Mouse (Mus musculus) gastrocnemius, adult 8-10 months (tissue): ENCODE data around the gene Poc5. TPM values are rescaled to one million over a fixed set of nuclear protein-coding genes. Genes with fewer than 3 reads are reported as not detected.

Source experiments
- microRNA-seq: library from miRNA; unstranded; fragments of <30 nt; microRNA quantifications from one replicate; pipeline ENCODE4 v1.2.0, GENCODE M21; 2022
- total RNA-seq, 4 experiments: library from RNA; stranded (reverse); gene quantifications; 2 replicates each; pipeline ENCODE4 v1.2.4; 2022

Poc5 gene
- total RNA-seq, 4 experiments from 2014 or later = 5.3 to 6.9 (median 6.1) TPM

Small RNAs within 50 kb of the gene (microRNA-seq; reads per million reads assigned to microRNA genes)
- not detected for gene Gm25213

Other genes with a start within 250 kb of the Poc5 start
- gene Ankdd1b, start 82.9 kb downstream of the Poc5 start, total RNA-seq = under 1 TPM in 2 of 4 experiments, not detected in 2; 0.17 to 0.20 TPM
- gene Gm17622, start 102.4 kb downstream of the Poc5 start, total RNA-seq = not detected
- gene Polk, start 154.3 kb downstream of the Poc5 start, total RNA-seq = 1 to 10 TPM; 3.3 to 8.9 (median 5.9) TPM
- 10 to 100 TPM; 44.9 to 59.9 (median 46.6) TPM for gene Col4a3bp, start 154.3 kb downstream of the Poc5 start, total RNA-seq